Mouse (Mus musculus) stomach, postnatal 0 days (tissue): ENCODE measurements around the gene Mif4gd.

Experiments used
- CTCF ChIP-seq: IDR thresholded peaks from 2 replicates; pipeline ENCODE4 v1.5.1; 2016; ENCODE audit warnings: antibody characterized with exemption, low read depth, mild to moderate bottlenecking, moderate library complexity
- EP300 ChIP-seq: optimal IDR thresholded peaks from 2 replicates; pipeline ENCODE3; 2016; ENCODE audit warnings: antibody characterized with exemption

DNA sequence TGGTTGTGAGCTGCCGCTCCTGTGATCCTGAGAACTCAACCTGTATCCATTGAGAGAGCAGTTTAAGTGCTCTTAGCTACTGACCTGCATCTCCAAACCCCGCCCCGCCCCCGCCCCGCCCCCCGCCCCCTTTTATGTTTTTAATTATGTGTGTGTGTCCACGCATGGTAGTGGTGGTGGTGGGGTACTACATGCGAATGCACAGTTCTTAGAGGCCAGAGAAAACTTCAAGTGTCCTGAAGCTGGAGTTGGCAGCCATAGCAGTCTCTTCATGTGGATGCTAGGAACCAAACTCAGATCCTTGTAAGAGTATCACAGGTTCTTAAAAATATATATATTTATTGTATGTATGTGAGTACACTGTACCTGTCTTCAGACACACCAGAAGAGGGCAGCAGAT lies 22.7 kb upstream of the Mif4gd start:
- TF ChIP-seq EP300 (no peak), CTCF (no peak)
